Mouse (Mus musculus): ENCODE measurements around the gene Sec61a1. TPM values are rescaled to one million over a fixed set of nuclear protein-coding genes. Genes with fewer than 3 reads are reported as not detected.

Gene Sec61a1
- total RNA-seq, 1 experiment from 2014 or later: 157 TPM

DNA sequence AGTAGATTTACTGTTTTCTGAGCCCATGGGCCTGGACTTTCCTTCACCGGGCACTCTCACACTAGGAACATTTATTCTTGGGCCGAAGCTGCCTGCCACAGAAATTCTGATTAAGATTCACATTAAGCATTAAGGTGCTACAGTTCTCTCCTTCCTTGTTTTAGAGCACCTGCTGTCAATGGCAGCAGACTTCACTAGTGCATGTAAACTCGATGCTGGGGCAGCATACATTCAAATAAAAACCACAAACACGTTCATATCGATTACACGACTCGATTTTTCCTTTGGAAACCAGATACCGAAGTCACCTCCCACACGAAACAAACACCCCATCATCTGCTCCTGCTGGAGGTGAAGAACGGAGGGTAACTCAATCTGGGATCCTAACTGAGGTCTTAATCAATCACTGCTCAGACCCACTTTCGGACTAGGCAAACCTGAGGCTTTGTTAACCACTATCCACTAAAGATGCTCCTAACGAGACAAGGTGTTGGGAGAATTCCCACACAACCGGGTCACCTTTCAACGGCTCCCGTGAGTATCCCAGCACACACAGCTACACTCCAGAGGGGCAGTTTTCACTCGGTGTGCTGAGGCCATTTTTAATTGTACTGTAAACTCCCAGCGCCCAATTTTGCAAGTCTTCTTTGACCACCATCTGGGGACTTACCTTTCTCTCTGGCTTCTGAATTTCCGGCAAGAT, 853 bp downstream of the Sec61a1 start:
- DNase-seq: peak; percentile 11

DNA sequence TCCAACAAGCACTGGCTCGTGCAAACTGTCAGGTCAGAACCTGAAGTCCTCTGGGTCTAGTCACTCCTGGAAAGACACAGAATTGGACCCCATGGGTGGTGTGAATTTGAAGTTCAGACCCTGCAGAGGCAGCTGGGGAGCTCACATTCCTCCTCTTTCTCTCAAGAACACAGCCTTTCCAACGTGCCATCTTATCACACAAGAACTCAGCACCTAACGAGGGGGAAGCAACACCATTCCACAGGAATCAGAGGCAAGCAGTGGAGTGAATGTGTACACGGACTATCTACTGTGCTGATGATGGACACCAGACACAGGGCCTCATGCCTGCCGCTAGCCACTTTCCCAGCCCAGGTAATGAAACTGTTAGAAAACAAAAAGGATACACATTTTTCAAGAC, 2.0 kb downstream of the Sec61a1 start:
- DNase-seq: peak; percentile 1

DNA sequence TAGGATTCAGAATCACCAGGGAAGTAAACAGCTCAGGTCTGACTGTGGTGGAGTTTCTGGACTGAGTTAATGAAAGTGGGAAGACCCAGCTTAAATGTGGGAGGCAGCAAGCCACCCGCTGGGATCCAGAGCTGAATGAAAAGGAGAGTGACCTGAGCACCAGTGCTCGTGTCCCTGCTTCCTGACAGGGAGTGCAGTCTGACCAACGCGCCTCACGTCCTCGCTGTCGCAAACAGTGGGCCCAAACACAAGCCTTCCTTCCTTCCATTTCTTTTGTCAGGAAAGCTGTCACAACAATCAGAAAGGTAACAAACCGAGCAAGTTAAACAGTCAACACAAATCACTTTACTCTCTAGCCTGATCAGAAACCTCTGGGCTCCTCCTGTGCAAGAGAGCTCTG, 2.7 kb downstream of the Sec61a1 start:
- peak; percentile 1 for DNase-seq

DNA sequence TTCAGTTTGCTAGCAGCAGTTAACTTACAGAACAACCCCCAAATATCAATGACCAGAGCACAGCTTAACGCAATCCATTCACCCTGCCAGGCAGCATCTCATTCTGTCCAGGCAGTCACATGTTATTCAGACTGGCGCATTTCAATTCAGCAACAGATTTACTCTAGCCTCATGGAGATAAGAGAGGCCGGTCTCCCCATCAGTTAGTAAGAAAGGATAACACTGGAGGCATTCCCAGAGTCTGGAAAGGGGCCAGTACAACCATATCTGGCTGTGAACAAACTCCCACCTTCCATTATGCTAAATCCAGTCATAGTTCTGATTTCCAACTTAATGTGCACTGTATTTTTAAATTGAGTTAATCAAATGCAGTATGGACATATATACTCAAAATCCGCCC, 4.2 kb downstream of the Sec61a1 start:
- DNase-seq: peak; percentile 3

DNA sequence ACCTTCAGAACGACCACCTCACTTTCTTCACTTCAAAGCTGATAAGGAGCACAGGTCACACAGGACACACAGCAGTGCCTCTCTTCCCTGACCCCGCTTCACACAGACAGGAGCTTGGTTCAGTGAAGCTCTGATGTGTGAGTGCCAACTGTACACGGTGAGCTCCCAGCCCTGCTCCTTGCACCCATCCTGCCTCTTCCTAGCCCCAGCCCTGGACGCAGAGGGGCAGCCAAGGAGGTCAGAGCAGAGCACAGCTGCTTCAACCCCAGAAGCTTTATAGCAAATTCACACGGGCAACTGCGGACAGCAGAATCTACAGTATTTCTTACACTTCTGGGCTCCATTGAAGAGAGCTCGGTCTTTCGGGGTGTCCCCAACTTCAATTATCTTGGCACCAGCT, 4.7 kb downstream of the Sec61a1 start:
- peak; percentile 3 for DNase-seq

DNA sequence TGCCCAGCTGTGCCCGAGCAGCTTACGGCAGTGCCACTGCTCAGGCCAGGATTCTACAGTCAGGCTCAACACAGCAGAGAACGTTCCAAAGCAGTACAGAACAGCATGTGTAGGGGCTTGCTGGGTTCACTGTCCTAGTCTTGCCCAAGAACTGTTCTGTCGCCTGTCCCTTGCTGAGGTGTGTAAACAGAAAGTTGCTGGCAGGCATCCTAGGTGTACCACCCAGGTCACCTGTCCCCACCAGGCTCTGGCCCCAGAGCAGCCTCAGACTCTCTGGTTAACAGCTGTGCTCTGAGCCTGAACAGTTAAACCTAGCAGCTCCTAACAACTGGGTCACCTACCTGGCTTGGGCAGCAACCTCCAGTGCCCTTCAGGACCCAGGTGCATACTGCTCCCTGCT, 15.7 kb downstream of the Sec61a1 start:
- no peak for DNase-seq

DNA sequence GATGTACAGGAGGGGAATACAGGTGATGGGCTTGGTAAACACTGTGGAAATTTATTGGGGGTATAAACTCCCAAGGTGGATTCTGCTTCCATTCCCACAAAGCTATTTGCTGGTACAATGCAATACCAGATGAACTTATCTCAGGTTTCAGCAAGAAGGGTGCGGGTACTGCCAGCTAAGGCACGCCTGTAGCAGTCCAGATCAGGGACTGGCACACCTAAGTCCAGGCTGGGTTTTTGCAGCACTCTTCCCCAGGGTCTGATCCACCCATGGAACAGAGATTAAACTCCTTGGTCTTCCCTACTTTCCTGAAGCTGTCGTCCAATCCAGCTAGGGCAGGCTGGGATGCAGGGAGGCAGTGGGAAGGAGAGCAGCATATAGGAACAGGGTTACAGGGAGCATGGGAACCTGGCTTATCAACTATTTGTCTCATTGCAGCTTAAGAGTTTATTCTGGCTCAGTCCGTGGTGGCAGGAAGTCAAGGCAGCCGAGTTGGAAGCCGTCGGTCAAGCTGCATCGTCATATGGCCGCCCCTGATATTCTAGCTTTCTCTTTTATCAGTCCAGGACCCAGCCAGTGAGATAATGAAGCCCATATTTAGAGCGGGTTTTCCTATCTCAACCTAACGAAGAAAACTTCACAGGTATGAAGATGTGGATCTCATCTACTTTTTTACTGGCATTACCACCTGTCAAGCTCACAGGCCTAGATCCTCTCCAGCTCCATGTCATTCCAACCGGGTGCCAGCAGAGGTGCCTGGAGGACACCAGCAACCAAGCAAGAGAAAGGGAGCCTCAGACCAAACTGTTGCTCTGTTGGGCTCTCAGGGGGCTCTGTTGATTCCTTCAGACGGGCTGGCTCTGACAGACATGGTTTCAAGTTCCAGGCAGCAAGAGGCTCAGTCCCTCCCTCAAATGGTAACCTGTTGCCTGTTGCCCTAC, 16.4 kb downstream of the Sec61a1 start:
- no peak for DNase-seq

DNA sequence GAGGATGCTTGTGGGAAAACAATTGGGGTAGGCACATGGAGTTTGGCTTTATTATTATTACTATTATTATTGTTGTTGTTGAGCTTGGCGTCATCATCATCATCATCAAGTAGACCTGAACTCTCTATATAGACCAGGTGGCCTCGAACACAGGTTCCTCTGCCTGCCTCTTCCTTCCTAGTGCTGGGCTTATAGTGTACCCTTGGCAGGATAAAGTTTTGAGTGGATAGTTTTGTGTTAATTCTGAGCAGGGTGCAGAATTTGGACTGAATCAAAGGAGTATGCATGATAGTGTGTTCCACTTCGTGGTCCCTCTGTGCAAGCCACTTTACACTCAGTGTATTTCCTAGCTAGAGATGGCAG, 18.3 kb downstream of the Sec61a1 start:
- DNase-seq: no peak

DNA sequence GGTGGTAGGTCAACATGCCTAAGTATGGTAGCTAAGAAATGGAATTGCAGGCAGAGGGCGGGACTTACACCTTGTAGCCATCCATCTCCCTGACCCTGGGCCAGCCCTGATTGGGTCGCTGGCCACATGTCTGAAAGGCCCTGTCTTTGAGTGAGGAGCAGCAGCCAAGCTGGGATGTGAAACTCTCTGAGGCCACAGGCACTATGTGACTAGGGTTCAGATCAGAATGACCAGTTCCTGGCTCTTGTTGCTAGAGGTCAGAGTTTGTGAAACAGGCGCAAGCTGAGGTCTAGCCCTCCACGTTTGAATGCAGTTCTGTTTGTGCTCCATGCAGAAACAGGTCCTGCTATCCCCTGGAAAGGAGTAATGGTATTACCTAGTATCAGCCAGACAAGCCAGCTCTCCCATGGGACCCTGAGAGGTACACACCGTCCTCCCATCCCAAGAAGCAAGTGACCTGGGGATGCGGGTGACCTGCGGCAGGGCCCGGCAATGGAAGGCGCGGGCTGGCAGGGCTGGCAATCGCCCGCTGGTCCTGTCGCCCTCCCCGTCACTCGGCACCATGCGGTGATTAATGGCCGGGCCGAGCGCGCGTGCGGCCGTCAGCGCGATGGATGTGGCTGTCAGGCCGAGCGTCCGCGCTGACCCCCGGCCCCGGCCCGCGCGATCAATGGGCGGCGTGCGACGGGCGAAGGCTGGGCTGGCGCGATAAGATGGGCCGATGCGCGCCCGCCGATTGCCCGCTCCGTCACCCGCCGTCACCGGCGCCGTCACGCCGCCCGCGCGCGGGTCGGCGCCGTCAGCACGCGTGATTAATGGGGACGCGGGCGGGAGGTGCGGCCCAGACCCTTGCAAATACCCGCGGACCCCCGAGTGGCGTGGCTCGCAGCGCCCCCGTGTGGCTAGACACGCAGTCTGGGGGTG, 19.0 kb downstream of the Sec61a1 start:
- DNase-seq: peak; percentile 73

DNA sequence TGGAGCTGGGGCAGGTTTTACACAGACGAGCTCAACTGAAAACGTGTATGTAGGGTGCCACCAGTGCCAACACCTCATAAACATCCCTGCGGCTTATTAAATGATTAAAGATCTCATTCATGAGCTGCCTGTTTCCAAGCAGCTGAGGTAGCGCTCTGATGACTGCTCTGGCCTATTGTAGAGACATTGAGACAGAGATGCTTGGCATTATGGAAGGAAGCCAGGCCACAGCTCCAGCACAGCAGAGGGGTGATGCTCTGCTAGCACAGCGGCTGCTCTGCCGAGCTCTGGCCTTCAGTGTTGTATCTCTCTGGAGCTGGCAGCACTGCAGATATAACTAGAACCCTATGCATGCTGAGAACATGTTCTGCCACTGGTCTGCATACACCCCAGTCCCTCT, 25.0 kb downstream of the Sec61a1 start:
- DNase-seq: no peak

DNA sequence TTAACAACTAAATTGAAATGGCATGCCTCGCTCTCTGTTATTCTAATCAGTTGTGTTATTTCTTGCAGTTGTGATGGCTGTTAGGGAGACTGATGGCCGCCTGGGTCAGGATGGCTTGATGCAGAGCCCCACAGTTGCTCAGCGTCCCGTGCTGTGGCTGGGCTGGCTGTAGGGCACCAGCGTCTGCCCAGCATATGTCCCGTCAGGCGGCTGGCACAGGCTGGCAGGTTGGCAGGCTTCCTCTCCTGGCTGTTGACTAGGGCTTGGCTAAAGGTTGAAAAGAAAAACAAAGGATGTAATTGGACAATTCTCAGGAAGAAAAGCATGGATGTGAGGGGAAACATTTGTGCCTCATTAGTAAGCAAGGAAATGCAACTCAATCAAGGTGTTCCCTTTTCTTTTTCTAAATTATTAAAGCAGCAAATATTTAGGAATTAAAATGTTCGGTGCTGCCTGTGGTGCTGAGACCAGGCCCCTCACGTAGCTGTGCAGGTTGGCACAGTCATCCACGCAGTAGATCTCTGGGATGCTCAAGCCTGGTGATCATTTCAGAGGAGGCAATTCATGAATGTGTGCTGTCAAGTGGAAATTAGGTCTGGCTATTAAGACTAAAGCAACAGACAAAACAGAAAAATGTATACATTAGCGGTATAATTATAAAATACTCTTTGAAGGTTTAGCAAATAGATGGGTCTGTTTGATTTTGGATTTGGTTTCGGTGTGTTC, 27.9 kb downstream of the Sec61a1 start:
- DNase-seq: peak; percentile 55

DNA sequence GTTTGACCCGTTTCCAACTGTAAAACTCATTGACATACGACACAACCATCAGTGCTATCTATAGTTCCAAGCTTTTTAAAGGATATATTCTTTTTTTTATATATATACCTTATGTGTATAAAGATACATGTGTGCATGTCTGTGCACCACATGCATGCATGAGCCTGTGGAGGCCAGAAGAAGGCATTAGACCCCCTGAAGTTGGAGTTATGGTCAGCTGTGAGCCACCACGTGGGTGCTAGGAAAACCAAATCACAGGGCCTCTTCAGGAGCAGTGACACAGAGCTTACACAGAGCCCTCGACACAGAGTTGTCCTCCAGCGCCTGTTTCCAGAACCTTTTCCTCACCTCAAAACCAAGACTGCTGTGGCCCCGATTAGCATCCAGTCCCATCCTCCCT, 28.9 kb downstream of the Sec61a1 start:
- no peak for DNase-seq

DNA sequence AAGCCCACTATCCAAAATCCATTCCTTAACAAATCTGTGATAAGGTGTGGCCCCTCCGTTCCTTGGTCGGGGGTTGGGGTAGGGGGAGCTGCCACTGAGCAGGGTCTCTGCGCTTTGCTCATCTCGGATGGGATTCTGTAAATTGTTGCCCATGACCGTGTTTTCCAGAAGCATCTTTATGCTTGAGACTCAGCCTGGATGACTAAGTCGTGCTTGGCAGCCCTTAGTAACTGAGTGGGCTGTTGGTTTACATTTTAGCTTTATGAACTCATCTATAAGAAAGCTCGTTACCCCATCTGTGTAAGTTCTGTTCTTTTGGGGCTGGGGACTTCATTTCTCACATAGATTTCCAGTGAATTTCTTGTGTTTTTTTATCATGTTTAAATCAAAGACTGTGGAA, 29.7 kb downstream of the Sec61a1 start:
- no peak for DNase-seq

DNA sequence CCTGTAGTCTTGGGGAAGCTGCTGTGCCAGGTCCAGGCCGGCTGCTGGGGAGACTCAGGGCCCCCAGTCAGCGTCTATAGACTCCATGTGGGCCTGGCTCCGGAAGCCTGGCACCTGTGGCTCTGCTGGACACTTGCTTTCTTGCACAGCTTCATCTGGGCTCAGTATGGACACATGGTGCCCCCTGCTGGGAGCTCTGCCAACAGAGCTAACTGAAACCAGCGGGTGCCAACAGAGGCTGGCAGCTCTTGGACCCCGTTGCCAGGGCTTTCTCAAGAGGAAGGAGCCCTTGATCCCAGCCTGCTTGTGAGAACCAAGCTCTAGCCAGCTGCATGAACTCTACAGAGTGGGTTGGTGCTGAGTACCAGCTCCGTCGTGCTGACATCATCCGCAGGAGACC, 31.8 kb downstream of the Sec61a1 start:
- peak; percentile 76 for DNase-seq

DNA sequence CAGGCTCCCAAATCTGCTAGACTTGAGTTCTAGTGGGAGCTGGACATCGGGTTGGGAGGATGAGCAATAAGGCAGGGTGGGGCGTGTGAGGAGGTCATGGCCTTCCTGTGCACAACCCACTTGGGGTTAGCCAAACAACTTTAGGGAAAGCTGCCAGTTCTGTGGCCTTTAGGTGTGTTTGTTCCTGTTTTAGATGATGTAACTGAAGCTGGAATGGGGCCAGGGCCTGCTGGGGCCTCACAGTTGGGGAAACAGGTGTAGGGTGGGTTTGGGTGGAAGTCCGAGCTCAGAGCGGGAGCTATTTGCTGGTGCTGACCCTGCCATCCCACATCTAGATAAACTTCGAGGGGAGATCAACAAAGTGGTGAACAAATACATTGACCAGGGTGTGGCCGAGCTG, 33.3 kb downstream of the Sec61a1 start:
- no peak for DNase-seq

DNA sequence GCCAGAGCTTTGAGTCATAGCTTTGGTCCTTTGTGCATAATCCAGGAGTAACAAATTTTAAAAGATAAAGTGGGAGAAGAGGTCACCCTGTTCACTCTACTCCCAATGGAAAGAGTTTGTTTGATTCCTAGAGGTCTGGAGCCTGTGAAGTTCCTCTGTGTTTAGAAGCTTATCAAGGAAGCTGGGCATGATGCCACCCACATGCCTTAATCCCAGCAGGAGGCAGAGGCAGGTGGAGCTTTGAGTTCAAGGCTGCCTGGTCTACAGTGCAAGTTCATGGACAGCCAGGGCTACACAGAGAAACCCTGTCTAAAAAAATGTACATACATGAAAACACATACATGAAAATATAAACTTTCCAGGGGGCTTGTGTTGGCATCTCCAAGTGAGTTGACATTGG, 34.8 kb downstream of the Sec61a1 start:
- DNase-seq: no peak

DNA sequence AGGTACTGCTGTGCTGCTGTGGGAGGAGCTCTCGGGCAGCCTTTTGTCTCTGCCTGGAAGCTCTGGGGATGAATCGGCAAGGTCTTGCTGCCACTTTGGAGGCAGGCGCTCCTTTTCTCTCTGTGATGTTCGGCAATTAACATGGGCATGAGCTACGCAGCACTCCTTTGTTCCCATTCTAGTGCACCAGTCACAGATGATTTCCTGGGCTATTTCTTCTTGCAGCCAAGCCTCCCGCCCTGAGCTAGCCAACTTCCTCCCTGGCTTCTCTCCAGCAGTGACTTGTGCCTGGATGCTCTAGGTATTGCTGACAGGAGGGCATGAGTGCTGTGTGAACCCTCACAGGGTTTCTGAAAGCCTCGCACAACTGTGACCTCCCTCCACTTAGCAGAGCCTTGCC, 35.6 kb downstream of the Sec61a1 start:
- DNase-seq: peak; percentile 50

DNA sequence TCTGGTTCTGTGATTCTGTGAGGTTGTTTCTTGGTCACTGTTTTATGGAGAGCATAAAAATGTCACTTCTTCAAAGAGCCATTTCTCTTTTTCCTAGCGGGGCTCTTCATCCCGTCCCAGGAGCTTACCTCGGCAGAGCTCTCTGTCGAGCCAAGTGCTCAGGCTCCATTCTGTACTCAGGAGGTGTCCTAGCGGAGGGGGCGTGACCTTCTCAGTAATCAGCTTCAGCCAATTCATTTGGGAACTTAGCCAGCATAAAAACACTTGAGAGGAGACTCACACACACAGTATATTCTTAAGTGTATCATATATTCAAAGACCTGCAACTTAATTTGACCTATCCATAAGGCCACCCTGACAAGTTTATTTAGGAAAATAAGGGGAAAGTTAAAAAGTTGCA, 38.3 kb downstream of the Sec61a1 start:
- DNase-seq: no peak

DNA sequence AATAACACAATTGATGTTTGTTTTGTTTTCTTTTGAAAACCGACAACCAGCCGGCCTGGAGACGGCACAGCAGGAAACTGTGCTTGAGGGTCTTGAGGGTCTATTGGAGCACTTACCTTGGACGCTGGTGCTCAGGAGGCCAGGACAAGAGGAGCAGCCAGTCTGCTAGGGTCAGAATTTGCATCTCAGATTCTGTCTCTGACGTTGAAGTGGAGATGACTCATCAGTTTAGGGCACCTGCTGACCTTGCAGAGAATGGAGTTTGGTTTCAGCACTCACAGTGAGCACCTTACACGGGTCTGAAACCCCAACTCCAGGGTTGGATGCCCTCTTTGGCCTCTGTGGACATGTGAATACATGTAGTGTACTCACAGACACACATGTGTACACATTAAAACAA, 48.8 kb downstream of the Sec61a1 start:
- no peak for DNase-seq

DNA sequence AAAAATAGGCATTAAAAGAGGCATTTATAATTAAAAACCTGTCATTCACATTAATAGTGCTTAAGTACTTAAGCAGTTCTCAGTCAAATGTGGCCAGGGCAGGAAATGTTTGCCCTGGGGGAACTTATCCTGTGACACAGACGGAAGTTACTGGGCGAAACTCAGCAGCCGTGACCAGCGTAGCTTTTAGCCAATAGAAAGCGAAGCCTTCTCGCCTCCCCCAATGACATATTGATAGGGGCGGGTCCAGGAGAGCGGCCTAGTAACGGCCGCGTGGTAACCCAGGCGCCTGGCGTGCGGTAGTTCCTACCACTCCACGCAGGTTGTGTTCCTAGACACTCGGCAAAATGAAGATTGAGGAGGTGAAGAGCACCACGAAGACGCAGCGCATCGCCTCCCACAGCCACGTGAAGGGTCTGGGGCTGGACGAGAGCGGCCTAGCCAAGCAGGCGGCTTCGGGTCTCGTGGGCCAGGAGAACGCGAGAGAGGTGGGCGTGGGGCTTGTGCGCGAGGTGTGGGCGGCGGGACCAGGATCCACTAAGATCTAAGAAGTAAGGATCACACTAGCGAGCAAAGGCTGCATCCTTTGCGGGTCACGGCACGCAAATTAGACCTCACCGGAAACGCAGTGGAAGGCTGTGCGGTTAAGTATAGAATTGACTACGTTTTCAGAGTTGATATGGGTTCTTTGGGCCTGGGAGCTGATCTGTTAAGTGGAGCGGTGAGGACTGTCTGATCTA, 53.4 kb downstream of the Sec61a1 start, which contains the start of gene Ruvbl1:
Gene Ruvbl1, plus strand, starts transcription at position 229 of the 740 bp plus-strand sequence.
- peak; percentile 95 for DNase-seq

DNA sequence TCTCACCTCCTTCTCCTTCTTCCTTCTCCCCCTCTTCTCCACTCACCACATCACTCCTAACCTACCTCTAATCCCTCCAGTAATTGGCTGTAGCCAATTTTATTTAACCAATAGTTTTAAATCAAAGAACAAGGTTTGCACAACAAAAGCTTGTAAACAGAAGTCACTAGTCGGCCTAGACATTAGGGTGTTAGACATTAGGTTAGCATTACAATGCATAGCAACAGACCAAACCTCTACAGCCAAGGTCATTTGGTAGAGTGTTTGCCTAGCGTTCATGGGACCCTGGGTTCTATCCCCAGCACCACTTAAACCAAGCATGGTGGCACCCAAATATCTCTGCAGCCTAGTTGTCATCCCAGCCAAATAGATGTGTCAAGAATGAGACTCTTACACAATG, 64.2 kb downstream of the Sec61a1 start:
- DNase-seq: no peak
